Mouse (Mus musculus) ES-Bruce4 (cell line): ENCODE results near the gene Tbata. TPM values are rescaled to one million over a fixed set of nuclear protein-coding genes. Genes with fewer than 3 reads are reported as not detected.

ENCODE experiments used
- H3K27ac ChIP-seq: 2 replicates; pipeline ENCODE4 v1.5.1; 2012; ENCODE audit warnings: low read length, inconsistent platforms; ENCODE audit not compliant: insufficient read depth
- H3K27me3 ChIP-seq: 2 replicates; pipeline ENCODE4 v1.6.1; 2012; ENCODE audit warnings: mild to moderate bottlenecking, low read length, inconsistent platforms; ENCODE audit not compliant: control insufficient read depth, poor library complexity, insufficient read depth, severe bottlenecking
- H3K36me3 ChIP-seq: 2 replicates; pipeline ENCODE4 v1.6.1; 2012; ENCODE audit warnings: inconsistent platforms, mild to moderate bottlenecking, low read length, moderate library complexity; ENCODE audit not compliant: control insufficient read depth, poor library complexity, insufficient read depth, severe bottlenecking
- H3K4me1 ChIP-seq: one replicate; pipeline ENCODE4 v1.8.1; 2011; ENCODE audit warnings: low read length; ENCODE audit not compliant: control insufficient read depth, insufficient read depth
- H3K4me3 ChIP-seq: 2 replicates; pipeline ENCODE4 v1.5.1; 2011; ENCODE audit warnings: low read depth, mild to moderate bottlenecking, low read length
- H3K9ac ChIP-seq: 2 replicates; pipeline ENCODE4 v1.6.1; 2012; ENCODE audit warnings: low read depth, mild to moderate bottlenecking, inconsistent platforms; ENCODE audit not compliant: poor library complexity, severe bottlenecking
- H3K9me3 ChIP-seq: replicated peaks from 2 replicates; pipeline ENCODE4 v1.6.1; 2012; ENCODE audit warnings: mild to moderate bottlenecking, low read length, inconsistent platforms; ENCODE audit not compliant: control insufficient read depth, poor library complexity, insufficient read depth, severe bottlenecking
- CTCF ChIP-seq: IDR thresholded peaks from one replicate; pipeline ENCODE4 v1.8.1; 2011; ENCODE audit warnings: low read depth, low read length
- EP300 ChIP-seq: IDR thresholded peaks from 2 replicates; pipeline ENCODE4 v1.6.1; 2011; ENCODE audit warnings: low read depth, low read length; ENCODE audit not compliant: insufficient read depth
- POLR2A ChIP-seq: IDR thresholded peaks from one replicate; pipeline ENCODE4 v1.8.1; 2011; ENCODE audit warnings: low read length; ENCODE audit not compliant: insufficient read depth
- polyA plus RNA-seq: library from polyadenylated mRNA; stranded (reverse); fragments of >200 nt; gene quantifications from 2 replicates; pipeline ENCODE4 v1.2.4, GENCODE M21; 2011; ENCODE audit warnings: low read depth; ENCODE audit not compliant: missing spikeins, insufficient read depth, insufficient read length

Tbata gene
- polyA plus RNA-seq, 1 experiment, result not detected

GRCm38 (mm10) chr10:61225694-61226093, 53.9 kb downstream of the Tbata start:
- Histone ChIP-seq H3K4me1 (peaks cover 22% of the 10 kb centered on the region), H3K27ac (no peak overlapping the region), H3K4me3 (no peak overlapping the region), H3K36me3 (no peaks in the 10 kb centered on the region), H3K27me3 (no peaks in the 10 kb centered on the region), H3K9me3 (no peaks in the 10 kb centered on the region), H3K9ac (no peak overlapping the region)
- TF ChIP-seq EP300 (peak; percentile 97), CTCF (no peak), POLR2A (no peak)

GRCm38 (mm10) chr10:61226784-61227396, 55.1 kb downstream of the Tbata start:
- no peak overlapping the region for H3K4me3 ChIP-seq
- no peaks in the 10 kb centered on the region for H3K36me3 ChIP-seq
- H3K9me3 ChIP-seq, result no peaks in the 10 kb centered on the region
- no peaks in the 10 kb centered on the region for H3K27me3 ChIP-seq
- H3K27ac ChIP-seq, result no peak overlapping the region
- H3K4me1 ChIP-seq, result peaks cover 22% of the 10 kb centered on the region
- TF ChIP-seq EP300 (no peak), POLR2A (no peak), CTCF (no peak)
- H3K9ac ChIP-seq, result no peak overlapping the region

- Histone ChIP-seq H3K4me1 (peaks cover 20% of the 10 kb centered on the region), H3K27ac (peak overlapping the region; percentile 58; the same call in 1 of the 2 replicates), H3K9me3 (no peaks in the 10 kb centered on the region), H3K27me3 (no peaks in the 10 kb centered on the region), H3K36me3 (no peaks in the 10 kb centered on the region), H3K4me3 (no peak overlapping the region), H3K9ac (no peak overlapping the region)
- TF ChIP-seq CTCF (no peak), EP300 (no peak), POLR2A (no peak)
These were observed 60.0 kb downstream of the Tbata start for GRCm38 (mm10) chr10:61231756-61232155.

- TF ChIP-seq EP300 (0 out of 2 replicates have a peak, but pooled peaks have one; percentile 29), POLR2A (no peak)
- Histone ChIP-seq H3K27me3 (no peaks in the 10 kb centered on the region), H3K4me3 (no peak overlapping the region), H3K27ac (no peak overlapping the region; the same call in 1 of the 2 replicates), H3K9ac (no peak overlapping the region), H3K36me3 (no peaks in the 10 kb centered on the region), H3K9me3 (no peaks in the 10 kb centered on the region), H3K4me1 (peaks cover 18% of the 10 kb centered on the region)
These were observed 61.3 kb downstream of the Tbata start for GRCm38 (mm10) chr10:61232858-61233567.

DNA sequence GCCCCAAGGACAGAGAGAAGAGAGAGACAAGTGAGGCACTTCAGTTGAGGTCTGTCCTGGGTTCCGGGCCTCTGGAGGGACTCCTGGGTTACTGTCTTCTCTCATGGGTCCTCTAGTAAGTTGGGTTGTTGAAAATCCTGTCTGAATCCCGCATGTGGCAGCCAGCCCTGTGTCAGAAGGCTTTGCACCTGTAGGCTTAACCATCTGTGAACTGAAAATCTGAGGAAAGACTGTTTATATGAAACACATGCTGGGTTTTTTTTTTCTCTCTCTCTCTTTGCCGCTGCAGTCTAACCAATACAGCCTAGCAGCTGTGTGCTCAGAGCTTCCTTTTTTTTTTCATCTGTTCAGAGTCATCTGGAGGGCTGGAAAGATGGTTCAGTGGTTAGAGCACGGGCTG, 62.6 kb downstream of the Tbata start:
- no peak overlapping the region for H3K9ac ChIP-seq
- H3K4me1 ChIP-seq, result peaks cover 19% of the 10 kb centered on the region
- H3K4me3 ChIP-seq, result no peak overlapping the region
- H3K27ac ChIP-seq, result no peak overlapping the region
- no peaks in the 10 kb centered on the region for H3K36me3 ChIP-seq
- no peaks in the 10 kb centered on the region for H3K27me3 ChIP-seq
- no peaks in the 10 kb centered on the region for H3K9me3 ChIP-seq
- TF ChIP-seq POLR2A, result no peak
- no peak for TF ChIP-seq EP300
- no peak for TF ChIP-seq CTCF

- no peaks in the 10 kb centered on the region for H3K9me3 ChIP-seq
- TF ChIP-seq EP300 (peak; percentile 95), CTCF (no peak), POLR2A (no peak)
- no peak overlapping the region for H3K9ac ChIP-seq
- H3K4me3 ChIP-seq, result no peak overlapping the region
- H3K4me1 ChIP-seq, result peaks cover 20% of the 10 kb centered on the region
- H3K27ac ChIP-seq, result peak overlapping the region; percentile 88
- no peaks in the 10 kb centered on the region for H3K36me3 ChIP-seq
- no peaks in the 10 kb centered on the region for H3K27me3 ChIP-seq
These were observed 64.0 kb downstream of the Tbata start for GRCm38 (mm10) chr10:61235677-61236267.
